Mouse (Mus musculus): Measurements from ENCODE around the gene Il15ra.

DNA sequence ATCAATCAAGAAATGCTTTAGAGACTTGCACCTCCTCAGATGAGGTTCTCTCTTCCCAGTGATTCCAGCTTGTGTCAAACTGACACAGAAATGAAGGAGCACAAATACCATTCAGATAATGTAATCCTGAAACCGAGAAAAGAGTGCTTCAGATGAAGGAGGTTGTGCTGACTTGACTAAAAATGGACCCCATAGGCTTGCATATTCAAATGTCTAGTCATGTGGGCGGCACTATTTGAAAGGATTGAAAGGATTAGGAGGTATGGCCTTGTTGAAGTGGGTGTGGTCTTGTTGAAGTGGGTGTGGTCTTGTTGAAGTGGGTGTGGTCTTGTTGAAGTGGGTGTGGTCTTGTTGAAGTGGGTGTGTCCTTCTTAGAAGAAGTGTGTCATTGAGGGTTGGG is 5.2 kb upstream of the Il15ra start:
- TF ChIP-seq POLR2A (IDR thresholded peaks at IDR 0.05; ENCODE audit: low read depth, low read length), result no peak
- TF ChIP-seq CTCF (IDR thresholded peaks at IDR 0.05; ENCODE audit: extremely low read depth, insufficient read depth, insufficient read length, insufficient replicate concordance), result no peak

All from spleen, adult 2 months (tissue).